Mouse (Mus musculus) monocyte, adult 2 months (primary cell): ENCODE results near the gene Zfp553.

Source experiments
- DNase-seq, 2 experiments: peaks; one replicate each; pipeline ENCODE4 v3.0.0; 2022; ENCODE audit warnings: low spot score in 2 of 2, low read depth in 1 of 2

The Zfp553 gene

GRCm38 (mm10) chr7:127211014-127211745, 21.7 kb upstream of the Zfp553 start:
- DNase-seq, result no peak

DNA sequence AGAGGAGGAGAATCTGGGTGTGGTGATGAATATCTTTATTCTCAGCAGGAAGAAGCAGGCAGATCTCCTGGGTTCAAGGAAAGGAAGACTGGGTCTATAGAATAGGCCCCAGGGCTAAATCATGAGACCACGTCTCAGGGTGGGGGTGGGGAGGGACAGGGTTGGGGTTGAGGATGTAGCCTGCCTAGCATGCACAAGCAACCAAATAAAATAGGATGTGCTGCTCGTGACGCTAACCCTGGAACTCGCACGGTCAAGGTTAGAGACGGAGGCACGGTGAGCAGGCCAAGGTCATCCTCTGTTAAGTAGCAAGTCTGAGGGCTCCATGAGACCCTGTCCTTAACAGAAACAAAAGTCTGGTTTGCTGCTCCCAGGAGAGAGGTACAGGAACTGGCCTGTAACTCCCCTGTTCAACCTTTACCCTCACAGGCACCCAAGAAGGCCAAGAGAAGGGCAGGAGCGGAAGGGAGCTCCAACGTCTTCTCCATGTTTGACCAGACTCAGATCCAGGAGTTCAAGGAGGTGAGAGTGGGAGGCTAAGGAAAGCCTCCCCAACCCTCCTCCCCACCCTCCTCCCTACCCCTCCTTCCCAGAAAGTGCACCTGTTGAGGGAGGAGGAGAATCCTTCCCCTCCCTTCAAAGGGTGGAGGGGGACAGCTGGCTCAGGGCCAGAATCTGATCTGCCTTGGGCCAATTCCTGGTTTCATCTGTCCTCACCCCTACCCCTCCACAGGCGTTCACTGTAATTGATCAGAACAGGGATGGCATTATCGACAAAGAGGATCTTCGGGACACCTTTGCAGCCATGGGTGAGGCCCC, 20.2 kb upstream of the Zfp553 start:
- no peak for DNase-seq

DNA sequence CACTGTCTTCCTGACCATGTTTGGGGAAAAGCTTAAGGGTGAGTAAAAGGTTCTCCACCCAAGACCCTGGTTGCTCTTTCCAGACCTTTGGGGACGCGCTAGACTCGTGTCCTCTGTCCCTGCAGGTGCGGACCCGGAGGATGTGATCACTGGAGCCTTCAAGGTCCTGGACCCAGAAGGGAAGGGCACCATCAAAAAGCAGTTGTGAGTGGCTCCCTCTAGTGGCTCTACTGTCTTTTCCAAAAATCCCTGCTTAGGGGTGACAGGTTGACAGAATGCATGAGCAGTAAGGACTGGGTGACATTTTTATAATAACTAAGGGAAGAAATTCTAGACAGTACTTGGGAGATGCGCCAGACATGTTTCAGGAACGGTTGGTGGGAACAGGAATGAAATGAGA, 19.4 kb upstream of the Zfp553 start:
- no peak for DNase-seq

GRCm38 (mm10) chr7:127213930-127214329, 18.9 kb upstream of the Zfp553 start:
- DNase-seq, result no peak

- no peak for DNase-seq
These were observed 18.3 kb upstream of the Zfp553 start for GRCm38 (mm10) chr7:127214521-127214920.

GRCm38 (mm10) chr7:127214981-127215871, 17.6 kb upstream of the Zfp553 start:
- peak in 1 of 2 experiments; percentile 35 for DNase-seq

- DNase-seq, result no peak
These were observed 16.6 kb upstream of the Zfp553 start for GRCm38 (mm10) chr7:127216307-127216706.

- DNase-seq, result no peak
These were observed 15.4 kb upstream of the Zfp553 start for GRCm38 (mm10) chr7:127217475-127217874.

- DNase-seq, result no peak
These were observed 14.8 kb upstream of the Zfp553 start for GRCm38 (mm10) chr7:127217901-127218642.

GRCm38 (mm10) chr7:127218670-127219069, 14.2 kb upstream of the Zfp553 start:
- DNase-seq, result no peak

GRCm38 (mm10) chr7:127220440-127220839, 12.4 kb upstream of the Zfp553 start:
- DNase-seq, result no peak

DNA sequence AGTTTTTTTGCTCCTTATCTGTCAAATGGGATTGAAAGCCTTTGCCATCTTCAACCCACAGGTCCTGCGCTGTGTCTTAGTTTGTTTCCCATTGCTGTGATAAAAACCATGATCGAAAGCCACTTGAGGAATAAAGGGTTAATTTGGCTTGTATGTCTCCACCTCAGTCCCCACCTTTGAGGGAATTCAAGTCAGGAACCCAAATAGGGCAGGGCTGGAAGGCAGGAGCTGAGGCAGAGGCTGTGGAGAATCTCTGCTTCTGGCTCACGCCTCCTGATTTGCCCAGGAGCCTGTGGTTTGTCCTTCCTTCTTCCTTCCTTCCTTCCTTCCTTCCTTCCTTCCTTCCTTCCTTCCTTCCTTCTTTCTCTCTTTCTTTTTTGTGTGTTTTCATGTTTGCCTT, 9.8 kb upstream of the Zfp553 start:
- DNase-seq, result no peak

- no peak for DNase-seq
These were observed 9.1 kb upstream of the Zfp553 start for GRCm38 (mm10) chr7:127223515-127224478.

GRCm38 (mm10) chr7:127224616-127225015, 8.2 kb upstream of the Zfp553 start:
- no peak for DNase-seq

- no peak for DNase-seq
These were observed 7.5 kb upstream of the Zfp553 start for GRCm38 (mm10) chr7:127225147-127225995.

- DNase-seq, result peak in 1 of 2 experiments; percentile 62
These were observed 4.1 kb upstream of the Zfp553 start for GRCm38 (mm10) chr7:127228615-127229303.

- no peak for DNase-seq
These were observed 1.5 kb upstream of the Zfp553 start for GRCm38 (mm10) chr7:127231376-127231775.
